Mouse (Mus musculus) CH12.LX (cell line): Measurements from ENCODE around the gene Slc26a9. TPM values are rescaled to one million over a fixed set of nuclear protein-coding genes. Genes with fewer than 3 reads are reported as not detected.

Experiments used
- DNase-seq: peaks from one replicate; pipeline ENCODE4 v3.0.0-alpha.2; 2013; ENCODE audit errors: extremely low read depth
- H3K27ac ChIP-seq: 2 replicates; pipeline ENCODE4 v1.5.1; 2012; ENCODE audit warnings: low read depth, mild to moderate bottlenecking, control low read depth, moderate library complexity; ENCODE audit not compliant: insufficient read depth
- H3K27me3 ChIP-seq: replicated peaks from 2 replicates; pipeline ENCODE3; 2012; ENCODE audit warnings: inconsistent platforms
- H3K36me3 ChIP-seq, 2 experiments: replicated peaks in 1 of 2; 2 replicates each; pipeline versions ENCODE3 to v1.6.1; 2012; ENCODE audit warnings: inconsistent platforms in 1 of 2, low read length in 1 of 2, mild to moderate bottlenecking in 1 of 2, mixed read lengths in 1 of 2, moderate library complexity in 1 of 2; ENCODE audit not compliant: control insufficient read depth in 1 of 2, insufficient read depth in 1 of 2
- H3K4me1 ChIP-seq, 2 experiments: 2 replicates each; pipeline ENCODE4 v1.6.1; 2012; ENCODE audit warnings: inconsistent platforms in 1 of 2, moderate library complexity in 1 of 2; ENCODE audit not compliant: insufficient read depth in 2 of 2, control insufficient read depth in 1 of 2
- H3K4me2 ChIP-seq: 2 replicates; pipeline ENCODE4 v1.6.1; 2012; ENCODE audit warnings: low read depth, mild to moderate bottlenecking, control low read depth; ENCODE audit not compliant: poor library complexity, insufficient read depth, severe bottlenecking
- H3K4me3 ChIP-seq, 3 experiments: fragments of 150-350 bp in 1 of 3; sonication (generic) in 1 of 3; replicated peaks in 1 of 3; 2 replicates each; pipeline versions ENCODE3 to v1.5.1; 2011 to 2012; ENCODE audit warnings: low read depth in 2 of 3, low read length in 2 of 3, mild to moderate bottlenecking in 2 of 3, moderate library complexity in 2 of 3, control low read depth in 1 of 3, improper control_type of control experiment in 1 of 3, inconsistent platforms in 1 of 3, mixed read lengths in 1 of 3; ENCODE audit not compliant: poor library complexity in 1 of 3
- H3K79me2 ChIP-seq: replicated peaks from 2 replicates; pipeline ENCODE4 v1.6.1; 2012; ENCODE audit warnings: mild to moderate bottlenecking, moderate library complexity; ENCODE audit not compliant: control insufficient read depth, poor library complexity, insufficient read depth, severe bottlenecking; ENCODE audit errors: extremely low read depth
- H3K9ac ChIP-seq: 2 replicates; pipeline ENCODE4 v1.6.1; 2012; ENCODE audit warnings: low read depth, mild to moderate bottlenecking, control low read depth, moderate library complexity; ENCODE audit not compliant: insufficient read depth
- H3K9me3 ChIP-seq: replicated peaks from 2 replicates; pipeline ENCODE3; 2012; ENCODE audit warnings: low read length, inconsistent platforms, mixed read lengths
- CHD1 ChIP-seq: IDR thresholded peaks from 2 replicates; pipeline ENCODE4 v1.6.1; 2012; ENCODE audit warnings: low read depth, low read length, improper control_type of control experiment, inconsistent platforms
- CHD2 ChIP-seq: IDR thresholded peaks from 2 replicates; pipeline ENCODE4 v1.6.1; 2011; ENCODE audit warnings: low read length, improper control_type of control experiment
- CTCF ChIP-seq, 2 experiments: IDR thresholded peaks in 1 of 2; conservative IDR thresholded peaks in 1 of 2; 2 replicates each; pipeline ENCODE4 v1.5.1; 2011 to 2012; ENCODE audit warnings: low read depth in 2 of 2, low read length in 2 of 2, improper control_type of control experiment in 1 of 2, inconsistent platforms in 1 of 2, mild to moderate bottlenecking in 1 of 2, moderate library complexity in 1 of 2
- ELF1 ChIP-seq: IDR thresholded peaks from 2 replicates; pipeline ENCODE4 v1.6.1; 2014; ENCODE audit warnings: low read depth, mild to moderate bottlenecking, inconsistent platforms, low read length, improper control_type of control experiment
- EP300 ChIP-seq: IDR thresholded peaks from 2 replicates; pipeline ENCODE4 v1.6.1; 2011; ENCODE audit warnings: low read length, improper control_type of control experiment
- ETS1 ChIP-seq: conservative IDR thresholded peaks from 2 replicates; pipeline ENCODE4 v1.6.1; 2012; ENCODE audit warnings: low read depth, mild to moderate bottlenecking, inconsistent platforms, low read length, improper control_type of control experiment, moderate library complexity
- GABPA ChIP-seq: IDR thresholded peaks from 2 replicates; pipeline ENCODE4 v1.6.1; 2012; ENCODE audit warnings: low read depth, low read length, improper control_type of control experiment, inconsistent platforms; ENCODE audit not compliant: insufficient replicate concordance
- IRF4 ChIP-seq: IDR thresholded peaks from 2 replicates; pipeline ENCODE4 v1.6.1; 2014; ENCODE audit warnings: low read depth, mild to moderate bottlenecking, inconsistent platforms, low read length, improper control_type of control experiment
- JUN ChIP-seq: IDR thresholded peaks from 2 replicates; pipeline ENCODE4 v1.6.1; 2011; ENCODE audit warnings: low read depth, mild to moderate bottlenecking, low read length, improper control_type of control experiment, moderate library complexity; ENCODE audit not compliant: insufficient read depth
- JUND ChIP-seq: conservative IDR thresholded peaks from 2 replicates; pipeline ENCODE4 v1.6.1; 2011; ENCODE audit warnings: low read depth, low read length, improper control_type of control experiment
- KAT2A ChIP-seq: IDR thresholded peaks from 2 replicates; pipeline ENCODE4 v1.6.1; 2012; ENCODE audit warnings: low read length, improper control_type of control experiment, inconsistent platforms; ENCODE audit not compliant: insufficient replicate concordance
- MAX ChIP-seq: IDR thresholded peaks from 2 replicates; pipeline ENCODE4 v1.6.1; 2011; ENCODE audit warnings: low read length, improper control_type of control experiment
- MAZ ChIP-seq: IDR thresholded peaks from 2 replicates; pipeline ENCODE4 v1.6.1; 2012; ENCODE audit warnings: low read depth, mild to moderate bottlenecking, inconsistent platforms, low read length, improper control_type of control experiment, moderate library complexity
- MEF2A ChIP-seq: IDR thresholded peaks from 2 replicates; pipeline ENCODE4 v1.6.1; 2014; ENCODE audit warnings: low read depth, mild to moderate bottlenecking, inconsistent platforms, low read length, improper control_type of control experiment, borderline replicate concordance
- MXI1 ChIP-seq: IDR thresholded peaks from 2 replicates; pipeline ENCODE4 v1.6.1; 2011; ENCODE audit warnings: mild to moderate bottlenecking, low read depth, low read length, improper control_type of control experiment
- NELFE ChIP-seq: IDR thresholded peaks from 2 replicates; pipeline ENCODE4 v1.6.1; 2011; ENCODE audit warnings: low read depth, low read length, improper control_type of control experiment
- PAX5 ChIP-seq: IDR thresholded peaks from 2 replicates; pipeline ENCODE4 v1.6.1; 2012; ENCODE audit warnings: low read length, inconsistent platforms, mixed read lengths
- POLR2A ChIP-seq: IDR thresholded peaks from 2 replicates; pipeline ENCODE4 v1.6.1; 2011; ENCODE audit warnings: low read depth, mild to moderate bottlenecking, improper control_type of control experiment, low read length
- POLR2AphosphoS2 ChIP-seq: IDR thresholded peaks from 2 replicates; pipeline ENCODE4 v1.6.1; 2011; ENCODE audit warnings: low read depth, low read length, improper control_type of control experiment
- RCOR1 ChIP-seq: conservative IDR thresholded peaks from 2 replicates; pipeline ENCODE4 v1.6.1; 2012; ENCODE audit warnings: low read depth, mild to moderate bottlenecking, inconsistent platforms, low read length, improper control_type of control experiment
- SMC3 ChIP-seq: IDR thresholded peaks from 2 replicates; pipeline ENCODE4 v1.6.1; 2011; ENCODE audit warnings: low read depth, low read length, improper control_type of control experiment
- UBTF ChIP-seq: IDR thresholded peaks from 2 replicates; pipeline ENCODE4 v1.6.1; 2012; ENCODE audit warnings: low read depth, mild to moderate bottlenecking, inconsistent platforms, low read length, improper control_type of control experiment, moderate library complexity
- USF2 ChIP-seq: conservative IDR thresholded peaks from 2 replicates; pipeline ENCODE4 v1.6.1; 2011; ENCODE audit warnings: low read depth, low read length, improper control_type of control experiment
- ZKSCAN1 ChIP-seq: IDR thresholded peaks from 2 replicates; pipeline ENCODE4 v1.6.1; 2012; ENCODE audit warnings: low read depth, inconsistent platforms, low read length, improper control_type of control experiment, borderline replicate concordance
- ZMIZ1 ChIP-seq: IDR thresholded peaks from 2 replicates; pipeline ENCODE4 v1.6.1; 2012; ENCODE audit warnings: low read depth, mild to moderate bottlenecking, inconsistent platforms, low read length, improper control_type of control experiment
- dilution Hi-C: fragments of 300-500 bp; cut with MboI; formaldehyde crosslinking; loops from 2 replicates; pipeline ENCODE4 v1.14.3; 2020; ENCODE audit warnings: low sequenced_read_pairs; ENCODE audit not compliant: extremely low pct_unique_long_range_greater_than_20kb, extremely low pct_ligation_motif_present
- in situ Hi-C: fragments of 300-500 bp; cut with MboI; formaldehyde crosslinking; loops from 3 replicates; pipeline ENCODE4 v1.14.3; 2019; ENCODE audit warnings: low sequenced_read_pairs, low pct_ligation_motif_present, low pct_unique_long_range_greater_than_20kb, mixed read lengths
- polyA plus RNA-seq: library from polyadenylated mRNA; unstranded; fragments of >175 nt; gene quantifications from 2 replicates; pipeline ENCODE4 v1.2.1, GENCODE M21; 2012; ENCODE audit warnings: low read depth; ENCODE audit not compliant: insufficient read length
- total RNA-seq, 2 experiments: library from RNA; depleted of rRNA; stranded (reverse); fragments of 300-350 nt in 1 of 2; fragments of >200 nt in 1 of 2; gene quantifications; 2 replicates each; pipeline ENCODE4 v1.2.3; 2012 to 2014

The Slc26a9 gene
- total and polyA plus RNA-seq, 3 experiments, result 0.31 TPM; not detected in 2

- dilution Hi-C loops (no loop called here), in situ Hi-C loops (no loop called here)
- Histone ChIP-seq H3K9me3 (no peaks in the 10 kb centered on the region), H3K9ac (no peak overlapping the region), H3K4me1 (peaks cover 1 to 2% of the 10 kb centered on the region in 2 experiments; a peak in 2 of 4 replicates), H3K4me3 (no peak overlapping the region), H3K27ac (no peak overlapping the region), H3K4me2 (no peak overlapping the region), H3K27me3 (peaks cover 4% of the 10 kb centered on the region), H3K36me3 (no peaks in the 10 kb centered on the region), H3K79me2 (no peaks in the 10 kb centered on the region)
- no peak for DNase-seq
- TF ChIP-seq JUN, result no peak
- no peak for TF ChIP-seq GABPA
- TF ChIP-seq UBTF, result no peak
- TF ChIP-seq MEF2A, result no peak
- no peak for TF ChIP-seq ZKSCAN1
- no peak for TF ChIP-seq MAZ
- no peak for TF ChIP-seq EP300
- no peak for TF ChIP-seq MAX
- no peak for TF ChIP-seq ZMIZ1
- TF ChIP-seq POLR2A, result no peak
- TF ChIP-seq CHD1, result no peak
- no peak for TF ChIP-seq USF2
- no peak for TF ChIP-seq CTCF (conservative IDR thresholded peaks at IDR 0.05 in 1 of 2, IDR thresholded peaks at IDR 0.05 in 1 of 2; ENCODE audit: low read depth in 2 of 2, low read length in 2 of 2)
- no peak for TF ChIP-seq SMC3
- TF ChIP-seq PAX5, result no peak
- no peak for TF ChIP-seq NELFE
Measured at GRCm38 (mm10) chr1:131794591-131794990, 50.8 kb downstream of the Slc26a9 start.

- Histone ChIP-seq H3K79me2 (no peaks in the 10 kb centered on the region), H3K9ac (no peak overlapping the region), H3K36me3 (no peaks in the 10 kb centered on the region), H3K4me1 (peaks cover 2 to 7% of the 10 kb centered on the region in 2 experiments; a peak in 3 of 4 replicates), H3K4me2 (no peak overlapping the region), H3K9me3 (no peaks in the 10 kb centered on the region), H3K27ac (no peak overlapping the region), H3K4me3 (no peak overlapping the region), H3K27me3 (peaks cover 2% of the 10 kb centered on the region)
- dilution Hi-C loops, result no loop called here
- DNase-seq, result no peak
- in situ Hi-C loops, result no loop called here
- TF ChIP-seq ETS1 (no peak), RCOR1 (no peak), ELF1 (no peak), MXI1 (no peak), UBTF (no peak), CTCF (conservative IDR thresholded peaks at IDR 0.05 in 1 of 2, IDR thresholded peaks at IDR 0.05 in 1 of 2; ENCODE audit: low read depth in 2 of 2, low read length in 2 of 2) (no peak), MEF2A (no peak), CHD2 (no peak), EP300 (no peak), SMC3 (no peak), USF2 (no peak), KAT2A (no peak), POLR2A (no peak), JUN (no peak), JUND (no peak), IRF4 (no peak), POLR2AphosphoS2 (no peak)
Measured at GRCm38 (mm10) chr1:131795171-131795570, 51.3 kb downstream of the Slc26a9 start.
